Mouse (Mus musculus): Measurements from ENCODE around the gene Rnf213.
A peak's percentile ranks its signal among the peaks of the same experiment; 100 is the strongest.
"Not testable (repeated sequence)": the region's sequence is repeated elsewhere in the genome, so short reads cannot be mapped to it uniquely, and the experiment has no call there.

Gene Rnf213

GRCm38 (mm10) chr11:119392800-119393482 lies at the start of gene Rnf213:
TSS of gene Rnf213 (plus strand) at chr11:119393100.
- DNase-seq, result peak; percentile 11 to 21

DNA sequence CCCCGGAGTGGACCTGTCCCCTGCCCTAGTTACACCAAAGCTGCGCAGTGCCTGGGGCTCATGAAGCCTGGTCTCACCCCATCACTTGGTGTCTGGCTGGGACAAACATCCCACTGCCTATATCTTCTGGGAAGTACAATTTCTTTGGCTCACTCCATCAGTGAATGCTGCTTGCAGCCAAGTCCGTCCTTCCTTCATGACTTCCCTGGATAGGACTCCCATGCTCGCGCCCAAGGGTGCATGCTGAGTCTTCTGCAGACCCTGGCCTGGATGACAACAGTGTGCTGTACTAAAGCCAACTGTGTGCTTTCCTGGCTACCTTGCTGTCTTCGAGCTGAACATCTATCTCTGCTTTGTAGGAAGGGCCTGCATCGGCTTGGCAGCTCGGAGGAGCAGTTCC lies 48.7 kb upstream of the Rnf213 start:
- no peak for DNase-seq

GRCm38 (mm10) chr11:119344865-119345264 lies 48.0 kb upstream of the Rnf213 start:
- no peak for DNase-seq

GRCm38 (mm10) chr11:119347125-119347524 lies 45.8 kb upstream of the Rnf213 start:
- DNase-seq, result no peak

GRCm38 (mm10) chr11:119352113-119352512 lies 40.8 kb upstream of the Rnf213 start:
- no peak for DNase-seq

DNA sequence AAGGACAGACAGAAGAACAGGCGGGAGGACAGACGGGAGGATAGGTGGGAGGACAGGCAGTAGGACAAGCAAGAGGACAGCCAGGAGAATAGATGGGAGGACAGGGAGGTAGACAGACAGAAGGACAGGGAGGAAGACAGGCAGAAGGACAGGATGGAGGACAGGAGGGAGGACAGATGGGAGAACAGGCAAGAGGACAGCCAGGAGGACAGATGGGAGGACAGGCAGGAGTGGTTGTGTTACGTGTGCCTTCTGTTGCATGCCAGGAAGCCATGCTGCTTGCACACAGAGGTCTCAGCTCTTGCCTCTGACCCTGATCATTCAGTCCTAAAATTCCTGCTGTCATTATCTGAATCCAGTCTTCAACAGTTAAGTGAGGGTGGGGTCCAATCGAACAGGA lies 39.0 kb upstream of the Rnf213 start:
- DNase-seq, result peak; percentile 19 to 23

DNA sequence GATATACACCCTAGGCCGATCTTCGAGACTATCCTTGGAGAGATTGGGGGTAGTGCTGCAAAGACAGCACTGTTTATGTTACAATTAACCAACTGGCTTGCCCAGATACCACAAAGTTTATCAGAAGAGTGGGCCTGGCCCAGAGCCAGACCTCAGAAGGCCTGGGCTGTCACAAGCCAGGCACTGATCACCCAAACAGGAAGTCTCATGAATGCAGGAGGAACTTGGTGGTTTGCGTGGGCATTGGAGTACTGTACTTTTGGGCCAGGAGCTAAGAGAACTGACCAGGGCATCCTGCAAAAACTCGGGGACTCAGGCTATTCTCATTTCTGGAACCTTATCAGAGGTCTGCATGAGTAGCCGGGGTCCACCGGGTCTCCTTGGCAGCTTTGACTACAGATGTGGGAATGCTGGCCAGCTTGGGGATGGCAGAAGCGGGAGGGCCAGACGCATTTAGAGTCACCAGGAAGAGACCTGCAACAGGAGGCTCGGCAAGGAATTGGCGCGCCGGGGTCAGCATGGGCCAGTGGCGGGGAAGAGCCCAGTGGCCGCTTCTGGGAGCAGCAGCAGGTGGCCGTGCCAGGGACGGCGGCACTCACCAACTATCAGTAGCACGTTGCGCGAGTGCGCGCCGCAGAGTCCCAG lies 38.0 kb upstream of the Rnf213 start:
- DNase-seq, result peak; percentile 22 to 29

GRCm38 (mm10) chr11:119355443-119356385 lies 37.2 kb upstream of the Rnf213 start, which contains the start of the genes Sgsh and Slc26a11:
TSS of gene Sgsh (minus strand) at chr11:119355536.
TSS of gene Slc26a11 (plus strand) at chr11:119355557.
- DNase-seq, result peak; percentile 80 to 86

DNA sequence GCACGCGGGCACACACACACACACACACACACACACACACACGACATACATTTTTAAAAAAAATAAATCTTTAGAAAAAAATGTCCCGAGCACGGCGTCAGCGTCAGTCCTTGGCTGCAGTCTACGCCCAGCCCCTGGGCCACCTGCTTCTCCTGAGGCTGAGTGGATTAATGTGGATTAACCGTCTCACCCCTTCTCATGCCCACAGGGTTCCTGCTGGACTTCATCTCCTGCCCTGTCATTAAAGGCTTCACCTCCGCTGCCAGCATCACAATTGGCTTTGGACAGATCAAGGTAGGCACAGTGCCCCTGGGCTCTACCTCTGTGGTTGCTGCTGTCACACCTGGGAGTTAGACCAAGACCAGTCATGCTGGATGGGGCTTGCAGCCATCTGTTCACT lies 33.8 kb upstream of the Rnf213 start:
- DNase-seq, result no peak

DNA sequence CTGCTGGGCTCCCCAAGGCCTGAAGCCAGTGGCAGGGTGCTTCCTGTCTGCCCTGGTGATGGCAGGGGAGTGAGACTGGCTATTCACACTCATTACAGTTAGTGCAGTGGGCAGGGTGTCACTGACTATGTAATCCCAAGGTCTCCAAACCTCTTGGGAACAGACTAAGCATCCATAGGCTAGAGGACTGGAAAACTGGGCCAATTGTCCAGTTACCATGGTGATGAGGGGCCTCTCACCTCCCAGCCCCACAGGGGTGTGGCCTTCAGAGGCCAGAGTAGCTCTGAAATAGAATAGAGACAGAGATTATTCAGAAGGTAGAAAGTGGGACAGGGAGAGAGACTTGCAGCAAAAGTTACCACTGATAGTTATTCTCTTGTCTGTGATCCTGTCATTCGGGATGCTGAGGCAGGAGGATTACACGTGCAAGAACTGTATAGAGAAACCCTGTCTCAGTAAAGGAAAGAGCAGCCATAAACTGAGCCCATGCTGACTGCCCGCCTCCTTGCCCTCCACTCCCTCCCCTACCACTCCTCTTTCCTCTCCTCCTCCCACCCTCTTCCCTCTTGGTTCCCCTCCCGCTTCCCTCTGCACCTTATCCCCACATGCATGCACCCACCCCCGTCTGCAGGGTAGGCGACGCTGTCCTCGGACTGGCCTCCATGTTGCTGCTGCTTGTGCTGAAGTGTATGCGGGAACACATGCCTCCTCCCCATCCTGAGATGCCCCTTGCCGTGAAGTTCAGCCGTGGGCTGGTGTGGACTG lies 29.9 kb upstream of the Rnf213 start:
- no peak for DNase-seq

DNA sequence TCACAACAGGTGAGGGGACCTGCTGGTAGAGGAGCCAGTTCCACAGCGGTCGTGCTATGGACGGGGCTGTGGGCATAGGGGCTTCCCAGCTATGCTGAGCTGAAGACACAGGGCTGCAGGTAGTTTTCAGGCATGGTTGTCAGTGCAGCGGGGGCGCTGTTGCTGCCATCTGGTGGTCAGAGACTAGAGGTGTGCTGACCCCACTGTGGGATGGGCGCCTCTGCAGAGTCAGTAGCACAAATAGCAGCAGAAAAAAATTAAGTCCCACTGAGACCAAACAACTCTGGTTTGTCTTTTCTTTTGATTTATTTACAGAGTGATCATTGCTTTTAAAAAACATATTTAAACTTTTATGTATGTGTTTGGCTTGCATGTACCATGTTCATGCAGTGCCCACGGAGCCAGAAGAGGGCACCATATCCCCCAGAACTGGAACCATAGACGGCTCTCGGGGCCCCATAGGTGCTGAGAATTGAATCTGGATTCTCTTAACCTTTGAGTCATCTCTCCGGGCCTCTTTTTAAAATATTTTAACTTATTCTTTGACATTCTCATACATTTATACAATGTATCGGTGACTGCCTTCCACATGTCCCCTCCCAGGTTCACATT lies 29.3 kb upstream of the Rnf213 start:
- peak; percentile 76 to 77 for DNase-seq

- no peak for DNase-seq
Observed at GRCm38 (mm10) chr11:119375425-119375824, 17.5 kb upstream of the Rnf213 start.

GRCm38 (mm10) chr11:119377326-119377725 lies 15.6 kb upstream of the Rnf213 start:
- no peak for DNase-seq

DNA sequence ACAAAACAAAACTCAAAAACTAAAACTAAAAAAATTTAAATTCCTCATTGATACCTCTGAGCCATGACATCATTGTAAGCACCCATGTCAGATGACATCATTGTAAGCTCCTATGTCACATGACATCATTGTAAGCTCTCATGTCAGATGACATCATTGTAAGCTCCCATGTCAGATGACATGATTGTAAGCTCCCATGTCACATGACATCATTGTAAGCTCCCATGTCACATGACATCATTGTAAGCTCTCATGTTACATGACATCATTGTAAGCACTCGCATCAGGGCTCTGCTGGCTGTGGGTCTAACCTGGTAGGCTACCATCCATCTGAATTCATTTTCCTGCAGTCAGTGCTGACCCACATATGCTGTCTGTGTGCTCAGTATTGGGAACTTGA lies 14.3 kb upstream of the Rnf213 start:
- no peak for DNase-seq

- DNase-seq, result no peak
Observed at GRCm38 (mm10) chr11:119381631-119382337, 11.1 kb upstream of the Rnf213 start.

DNA sequence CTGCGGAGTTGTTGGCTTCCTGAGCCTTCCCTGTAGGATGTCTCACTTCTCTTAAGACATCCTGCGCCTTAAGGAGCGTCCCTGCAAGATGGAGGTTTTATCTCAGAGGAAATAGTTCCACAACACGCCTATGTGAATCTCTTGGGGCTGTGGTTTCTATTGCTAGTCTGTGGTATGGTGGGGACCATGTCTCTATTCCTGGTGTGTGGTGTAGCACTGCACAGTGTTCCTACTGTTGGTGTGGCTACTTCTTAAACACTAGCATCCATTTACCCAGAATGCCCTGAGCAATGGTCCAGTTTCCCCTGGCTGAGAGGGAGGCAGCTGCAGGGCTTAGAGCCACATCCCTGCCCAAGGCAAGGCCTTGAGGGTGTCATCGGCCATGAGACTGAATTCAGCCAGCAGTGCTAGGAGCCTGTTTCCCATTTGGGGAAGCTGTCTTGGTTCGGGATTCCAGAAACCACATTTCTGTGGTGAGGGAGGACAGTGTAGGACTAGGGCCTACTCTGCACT lies 10.5 kb upstream of the Rnf213 start:
- no peak for DNase-seq

- DNase-seq, result no peak
Observed at GRCm38 (mm10) chr11:119384904-119385303, 8.0 kb upstream of the Rnf213 start.

GRCm38 (mm10) chr11:119386306-119386705 lies 6.6 kb upstream of the Rnf213 start:
- no peak for DNase-seq

DNA sequence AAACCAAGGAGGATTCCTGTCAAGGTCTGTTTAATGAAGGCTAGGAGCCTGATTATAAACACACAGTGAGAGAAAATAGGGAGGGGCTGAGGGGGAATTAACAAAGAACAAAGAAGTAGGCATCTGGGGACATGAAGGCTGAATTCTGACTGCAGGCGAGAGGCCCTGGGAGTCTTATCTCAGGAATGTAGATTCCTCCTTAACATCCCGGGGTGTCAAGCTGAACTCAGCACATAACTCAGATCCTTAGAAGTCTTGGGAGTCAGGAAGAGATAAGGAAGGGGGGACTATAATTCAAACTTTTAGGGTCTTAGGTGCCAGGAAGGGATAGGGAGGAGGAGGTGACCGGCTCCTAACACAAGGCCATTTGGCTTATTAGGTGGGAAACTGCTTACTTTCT lies 5.6 kb upstream of the Rnf213 start:
- DNase-seq, result not testable (repeated sequence)

DNA sequence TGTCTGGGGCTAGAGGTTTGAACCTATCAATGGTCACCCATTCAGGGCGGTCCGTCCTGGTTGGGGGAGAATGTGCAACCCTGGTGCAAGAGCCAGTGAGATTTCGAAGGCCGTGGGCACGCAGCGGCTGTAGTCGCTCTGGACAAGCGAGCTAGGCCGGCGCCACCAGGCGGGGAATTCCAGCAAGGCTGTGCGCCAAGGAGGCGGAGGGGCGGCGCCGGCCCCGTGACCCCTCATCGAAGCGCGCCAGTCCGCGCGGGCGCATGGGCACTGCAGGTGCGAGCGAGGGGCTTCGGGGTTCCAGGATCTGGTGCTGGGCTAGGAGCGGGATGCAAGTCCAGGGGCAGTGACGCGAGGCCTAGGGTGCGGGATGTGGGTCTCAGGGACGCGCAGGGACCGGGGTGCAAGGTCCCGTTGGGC lies 3.0 kb upstream of the Rnf213 start:
- DNase-seq, result peak; percentile 52 to 65

All from cerebellum, postnatal 36 days (tissue).